Mouse (Mus musculus): ENCODE results near the gene Ciao2b.
"Not testable (repeated sequence)": the region's sequence is repeated elsewhere in the genome, so short reads cannot be mapped to it uniquely, and the experiment has no call there.

The Ciao2b gene

DNA sequence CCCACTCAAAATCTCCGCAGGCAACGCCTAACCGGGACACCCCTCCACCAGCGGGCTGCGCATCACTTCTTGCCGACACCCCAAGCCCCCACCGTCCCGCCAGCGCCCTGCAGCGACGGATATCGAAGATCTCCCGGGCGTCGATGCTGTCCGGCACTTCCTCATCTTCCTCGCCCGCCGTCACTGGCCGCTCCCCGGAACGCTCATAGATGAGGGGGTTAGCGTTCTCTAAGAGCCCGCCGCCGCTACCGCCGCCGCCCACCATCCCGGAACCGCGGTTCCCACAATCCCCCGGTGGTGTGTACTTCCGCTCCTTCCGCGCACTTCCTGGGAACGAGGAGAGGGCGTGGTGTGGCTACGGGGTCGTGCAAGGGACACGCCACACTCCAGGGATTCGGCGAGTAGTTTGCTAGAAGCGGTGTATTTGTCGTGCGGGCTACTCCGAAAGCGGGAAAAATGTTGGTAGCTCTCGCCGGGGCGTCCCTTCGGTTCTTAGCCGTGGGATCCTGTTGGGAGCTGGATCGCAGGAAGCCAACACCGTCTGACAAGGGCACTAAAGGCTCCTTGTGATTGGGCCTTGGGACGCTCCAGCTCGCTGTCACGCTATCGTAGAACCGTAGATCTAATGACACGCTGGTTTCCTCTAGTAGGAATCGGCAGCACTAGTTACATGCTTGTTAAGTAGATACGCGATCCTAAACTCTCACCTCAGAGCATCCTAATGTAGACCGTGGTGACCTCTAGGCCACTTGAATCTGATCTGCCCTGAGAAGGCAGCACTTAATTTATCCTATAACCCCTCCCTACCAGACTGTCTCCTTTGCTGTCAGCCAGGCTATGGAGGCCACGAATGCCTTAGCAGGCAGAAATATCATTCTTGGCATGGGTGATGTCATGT is at the start of gene Ciao2b:
TSS of gene Ciao2b (minus strand) at position 540 of the 898 bp plus-strand sequence.
- ATAC-seq (ENCODE audit: insufficient number of reproducible peaks, low FRiP score, low TSS enrichment): peak; percentile 96

DNA sequence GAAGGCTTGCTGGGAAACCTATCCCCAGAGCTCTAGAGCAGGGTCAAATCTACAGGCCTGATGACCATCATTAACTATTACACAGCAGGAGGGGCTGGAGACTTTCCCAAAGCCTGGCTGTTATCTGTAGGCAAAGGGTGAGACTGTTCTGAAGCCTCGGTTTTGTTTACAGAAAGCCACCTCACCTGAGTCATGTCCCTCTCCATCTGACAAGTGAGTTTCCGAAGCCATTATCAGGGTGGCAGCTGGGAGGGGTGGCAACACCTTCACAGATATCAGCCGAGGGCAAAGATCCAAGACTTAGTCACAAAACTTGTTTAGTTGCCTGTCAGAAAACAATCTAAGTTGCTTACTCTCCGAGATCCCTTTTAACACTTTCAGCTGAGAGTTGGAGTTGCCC is 46.7 kb upstream of the Ciao2b start:
- no peak for ATAC-seq (ENCODE audit: insufficient number of reproducible peaks, low FRiP score, low TSS enrichment)

DNA sequence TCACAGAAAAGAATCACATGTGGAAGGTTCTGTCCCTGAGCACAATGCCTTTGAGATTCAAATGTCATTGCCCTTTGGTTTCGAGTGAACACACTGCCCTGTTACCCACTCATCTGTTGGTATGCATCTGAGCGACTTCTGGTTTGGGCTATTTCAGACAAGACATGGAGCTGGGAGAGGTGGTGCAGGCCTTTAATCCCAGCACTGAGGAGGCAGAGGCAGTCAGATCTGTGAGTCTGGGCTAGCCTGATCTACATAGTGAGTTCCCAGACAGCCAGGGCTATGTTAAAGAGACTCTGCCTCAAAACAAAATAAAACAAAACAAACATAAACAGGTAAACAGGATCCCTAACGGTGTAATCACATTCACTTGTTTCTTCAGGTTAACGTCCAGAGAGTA is 13.8 kb upstream of the Ciao2b start:
- no peak for ATAC-seq (ENCODE audit: insufficient number of reproducible peaks, low FRiP score, low TSS enrichment)

DNA sequence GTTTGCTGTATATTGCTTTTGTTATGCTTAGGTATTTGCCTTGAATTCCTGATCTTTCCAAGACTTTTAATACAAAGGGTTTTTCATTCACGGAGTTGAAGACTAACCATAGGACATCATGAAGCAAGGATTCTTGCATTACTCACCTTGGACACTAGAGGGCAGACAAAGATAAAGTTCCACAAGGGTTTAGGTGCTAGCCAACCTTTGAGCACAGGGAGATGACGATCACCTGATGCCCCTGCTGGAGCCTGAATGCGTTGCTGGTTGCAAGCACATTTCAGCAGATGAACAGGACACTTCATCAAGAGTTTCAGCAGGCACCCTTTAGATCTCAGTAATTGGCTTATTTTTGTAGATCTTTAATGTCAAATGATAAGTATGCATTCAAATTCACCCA is 13.2 kb upstream of the Ciao2b start:
- ATAC-seq (ENCODE audit: insufficient number of reproducible peaks, low FRiP score, low TSS enrichment): peak; percentile 95

DNA sequence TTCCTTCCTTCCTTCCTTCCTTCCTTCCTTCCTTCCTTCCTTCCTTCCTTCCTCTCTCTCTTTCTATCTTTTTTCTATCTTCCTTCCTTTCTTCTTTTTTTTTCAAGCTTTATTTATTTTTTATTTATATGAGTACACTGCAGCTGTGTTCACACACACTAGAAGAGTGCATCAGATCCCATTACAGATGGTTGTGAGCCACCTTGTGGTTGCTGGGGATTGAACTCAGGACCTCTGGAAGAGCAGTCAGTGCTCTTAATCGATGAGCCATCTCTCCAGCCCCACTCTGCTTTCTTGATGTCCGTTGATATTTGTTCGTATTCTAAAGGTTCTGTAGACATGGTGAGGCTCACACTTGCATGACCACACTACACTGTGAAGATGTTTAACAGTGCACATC is 2.4 kb upstream of the Ciao2b start:
- not testable (repeated sequence) for ATAC-seq (ENCODE audit: insufficient number of reproducible peaks, low FRiP score, low TSS enrichment)

- no peak for ATAC-seq (ENCODE audit: insufficient number of reproducible peaks, low FRiP score, low TSS enrichment)
These were observed 524 bp upstream of the Ciao2b start for GRCm38 (mm10) chr8:104642324-104642654.

DNA sequence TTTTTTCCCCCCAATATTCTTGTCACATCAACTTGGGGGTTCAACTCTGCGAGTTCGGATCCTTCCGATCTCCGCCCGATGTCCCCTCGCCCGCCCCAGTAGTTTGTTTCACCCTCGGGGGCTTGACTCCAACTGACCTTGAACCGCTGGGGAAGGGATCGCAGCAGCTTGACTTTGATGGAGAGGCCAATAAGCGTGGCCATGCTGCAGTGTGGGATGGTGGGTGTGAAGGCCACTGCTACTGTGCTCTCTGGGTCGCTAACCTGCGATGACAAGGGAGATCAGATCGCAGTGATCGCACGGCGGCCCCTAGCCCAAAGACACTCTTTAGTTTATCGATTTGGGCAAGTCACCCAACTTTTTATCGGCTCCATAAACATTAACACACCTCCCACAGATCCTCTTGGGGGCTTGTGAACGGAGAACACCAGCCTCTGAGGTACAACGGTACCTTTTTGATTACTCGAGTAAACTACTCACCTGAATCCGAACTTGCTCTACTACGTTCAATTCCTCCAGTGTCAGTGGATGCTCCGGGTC is 864 bp downstream of the Ciao2b start:
- ATAC-seq (ENCODE audit: insufficient number of reproducible peaks, low FRiP score, low TSS enrichment): no peak

DNA sequence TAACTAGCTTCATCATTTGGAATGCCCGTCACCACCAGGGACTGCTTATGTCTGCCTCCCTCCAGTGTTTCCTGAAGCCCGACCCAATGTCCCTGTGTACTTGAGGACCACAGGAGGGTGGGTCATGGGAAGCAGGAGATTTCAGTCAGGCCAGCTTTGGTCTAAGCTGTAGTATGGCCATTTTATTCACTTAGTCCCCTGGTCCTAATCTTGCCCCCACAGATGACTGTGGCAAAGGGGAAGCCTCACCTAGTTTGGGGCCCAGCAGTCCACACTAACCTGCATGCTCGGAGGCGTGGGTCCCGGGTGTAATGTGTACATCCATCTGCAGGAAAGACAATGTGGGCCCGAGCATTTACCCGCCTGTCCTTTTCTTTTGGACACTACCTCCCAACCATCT is 1.5 kb downstream of the Ciao2b start:
- ATAC-seq (ENCODE audit: insufficient number of reproducible peaks, low FRiP score, low TSS enrichment): no peak

- no peak for ATAC-seq (ENCODE audit: insufficient number of reproducible peaks, low FRiP score, low TSS enrichment)
These were observed 3.8 kb downstream of the Ciao2b start for GRCm38 (mm10) chr8:104638010-104638409.

DNA sequence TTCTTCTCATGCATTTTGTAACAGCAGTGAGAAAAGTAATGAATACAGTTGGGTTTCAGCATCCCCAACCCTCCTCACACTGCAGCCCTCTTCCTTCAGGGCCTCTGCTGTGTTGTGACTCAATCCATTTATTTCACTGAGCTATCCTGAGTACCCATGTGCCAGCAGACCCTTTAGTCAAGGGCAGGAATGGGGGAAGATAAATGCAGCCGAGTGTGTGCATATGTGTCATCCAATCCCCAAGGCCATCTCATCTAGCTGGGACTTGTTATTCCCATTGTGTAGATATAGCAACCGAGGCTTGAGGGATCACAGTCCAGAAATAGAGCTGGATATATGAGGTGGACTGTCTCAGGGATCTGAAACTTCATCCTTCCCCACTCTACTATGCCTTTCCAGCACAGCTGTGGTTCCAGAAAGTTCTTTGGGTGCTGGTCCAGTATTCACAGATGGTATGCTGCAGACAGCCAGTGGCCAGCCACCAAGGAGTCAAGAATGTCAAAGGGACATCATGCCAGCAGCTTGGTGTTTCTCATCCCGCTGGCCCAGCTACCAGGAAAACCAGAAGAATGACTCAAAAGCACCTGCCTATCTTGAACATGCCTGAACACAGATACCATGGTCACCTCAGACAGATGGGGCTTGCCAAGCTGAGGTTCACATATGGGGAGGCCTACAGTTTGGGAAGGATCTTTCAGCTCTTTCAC is 6.6 kb downstream of the Ciao2b start:
- no peak for ATAC-seq (ENCODE audit: insufficient number of reproducible peaks, low FRiP score, low TSS enrichment)

GRCm38 (mm10) chr8:104633156-104633744 is 8.5 kb downstream of the Ciao2b start:
- ATAC-seq (ENCODE audit: insufficient number of reproducible peaks, low FRiP score, low TSS enrichment): no peak

GRCm38 (mm10) chr8:104632486-104632885 is 9.3 kb downstream of the Ciao2b start:
- no peak for ATAC-seq (ENCODE audit: insufficient number of reproducible peaks, low FRiP score, low TSS enrichment)

DNA sequence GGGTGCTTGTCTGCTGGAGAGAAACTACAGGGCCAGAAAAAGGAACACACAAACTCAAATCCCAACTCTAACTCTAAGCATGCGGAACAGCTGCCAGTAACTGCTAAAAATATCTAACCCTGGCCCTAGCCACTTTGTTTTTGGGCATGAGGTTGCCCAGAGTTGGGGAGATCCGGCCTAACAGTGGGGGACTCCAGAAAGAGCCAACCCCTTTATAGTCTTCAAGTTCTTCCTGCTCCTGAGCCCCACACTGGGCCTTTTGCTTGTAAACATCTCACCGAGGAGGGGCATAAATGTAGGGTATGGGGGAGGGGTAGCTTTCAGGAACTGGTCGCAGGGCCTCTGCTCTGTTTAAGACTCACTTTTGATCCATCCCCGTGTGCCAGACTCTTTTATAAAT is 9.8 kb downstream of the Ciao2b start:
- no peak for ATAC-seq (ENCODE audit: insufficient number of reproducible peaks, low FRiP score, low TSS enrichment)

GRCm38 (mm10) chr8:104630981-104631663 is 10.6 kb downstream of the Ciao2b start, which contains the start of gene Rrad:
Gene Rrad (minus strand): TSS chr8:104631327.
- ATAC-seq (ENCODE audit: insufficient number of reproducible peaks, low FRiP score, low TSS enrichment): no peak

DNA sequence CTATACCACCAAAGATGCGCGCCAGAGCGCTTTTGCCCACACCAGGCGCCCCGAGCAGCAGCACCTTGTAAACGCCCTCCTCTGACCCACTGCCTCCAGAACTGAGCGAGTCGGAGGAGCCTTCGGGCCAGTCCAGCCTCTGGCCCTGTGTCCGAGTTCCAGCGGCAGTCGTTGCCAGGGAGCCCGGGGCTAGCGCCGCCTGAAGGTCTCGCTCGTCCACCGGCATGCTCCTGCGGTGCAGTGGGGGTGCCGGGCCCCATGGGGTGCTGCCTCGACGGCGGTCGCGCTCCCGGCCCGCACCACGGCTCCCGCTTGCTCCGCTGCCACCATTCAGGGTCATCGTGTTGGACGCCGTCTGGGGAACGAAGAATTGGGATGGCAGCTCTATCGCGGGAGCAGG is 11.2 kb downstream of the Ciao2b start:
- ATAC-seq (ENCODE audit: insufficient number of reproducible peaks, low FRiP score, low TSS enrichment): no peak

GRCm38 (mm10) chr8:104630111-104630479 is 11.7 kb downstream of the Ciao2b start:
- no peak for ATAC-seq (ENCODE audit: insufficient number of reproducible peaks, low FRiP score, low TSS enrichment)

GRCm38 (mm10) chr8:104629306-104630110 is 12.3 kb downstream of the Ciao2b start:
- ATAC-seq (ENCODE audit: insufficient number of reproducible peaks, low FRiP score, low TSS enrichment): no peak

DNA sequence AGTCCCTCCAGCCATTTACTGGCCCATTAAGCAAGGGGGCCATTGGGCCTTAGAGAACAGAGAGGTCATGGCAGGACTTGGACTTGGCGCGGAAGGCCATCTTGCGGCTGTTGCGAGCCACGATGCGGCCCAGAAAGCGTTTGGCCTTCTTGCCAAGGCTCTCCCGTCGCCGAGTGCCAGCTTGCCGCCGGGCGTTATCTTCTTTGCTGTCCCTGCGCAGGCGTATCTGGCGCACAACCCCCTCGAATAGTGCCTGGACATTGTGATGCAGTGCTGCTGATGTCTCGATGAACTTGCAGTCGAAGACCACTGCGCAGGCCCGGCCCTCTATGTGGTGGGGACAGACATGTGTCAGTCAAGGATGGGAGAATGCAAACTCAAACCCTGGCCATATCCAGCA is 13.4 kb downstream of the Ciao2b start:
- no peak for ATAC-seq (ENCODE audit: insufficient number of reproducible peaks, low FRiP score, low TSS enrichment)

DNA sequence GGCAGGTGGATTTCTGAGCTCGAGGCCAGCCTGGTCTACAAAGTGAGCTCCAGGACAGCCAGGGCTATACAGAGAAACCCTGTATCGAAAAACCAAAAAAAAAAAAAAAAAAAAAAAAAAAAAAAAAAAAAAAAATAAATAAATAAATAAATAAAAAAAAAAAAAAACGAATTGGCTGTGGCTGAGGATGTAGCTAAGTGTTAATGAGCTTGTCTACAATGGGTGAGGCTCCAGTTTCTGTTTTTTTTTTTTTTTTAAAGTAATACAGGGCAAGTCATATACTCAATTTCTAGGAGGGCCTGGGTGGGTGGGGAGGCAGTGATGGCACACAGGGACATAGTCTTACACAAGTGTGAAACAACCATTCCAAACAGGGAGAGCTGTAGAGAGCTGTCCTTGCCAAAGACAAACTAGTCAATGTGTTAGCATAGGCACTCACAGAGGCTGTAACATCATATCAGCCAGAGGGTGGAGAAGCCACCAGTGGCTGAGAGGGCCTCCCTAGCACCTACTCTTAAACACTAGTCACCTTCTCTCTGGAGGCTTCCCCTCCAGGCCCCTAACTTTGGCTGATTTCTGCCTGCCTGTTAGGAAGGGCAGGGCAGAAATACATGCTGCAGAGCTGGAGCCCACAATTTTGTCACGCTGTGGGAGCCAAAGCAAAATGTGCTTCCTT is 14.6 kb downstream of the Ciao2b start:
- ATAC-seq (ENCODE audit: insufficient number of reproducible peaks, low FRiP score, low TSS enrichment): no peak
